Mouse (Mus musculus): ENCODE data around the gene Egfr. TPM values are rescaled to one million over a fixed set of nuclear protein-coding genes. Genes with fewer than 3 reads are reported as not detected.

Egfr gene
- polyA plus RNA-seq, 1 experiment from 2014 or later = 7.2 TPM

- H3K9ac ChIP-seq = no peak overlapping the region
- DNase-seq (ENCODE audit: low spot score) (no peak), ATAC-seq (ENCODE audit: low FRiP score) (no peak)
- H3K27ac ChIP-seq = no peak overlapping the region
- 87% methylated on average over 3 of the region's 3 CpGs for WGBS
- no peaks in the 10 kb centered on the region for H3K9me3 ChIP-seq (ENCODE audit: control insufficient read depth, low read length)
- no peaks in the 10 kb centered on the region for H3K36me3 ChIP-seq (replicated peaks; ENCODE audit: control insufficient read depth, insufficient read depth)
- H3K4me1 ChIP-seq (replicated peaks; ENCODE audit: control insufficient read depth, insufficient read depth, low read length) = no peaks in the 10 kb centered on the region
- no peak overlapping the region for H3K4me3 ChIP-seq (replicated peaks; ENCODE audit: low read length)
- H3K27me3 ChIP-seq (ENCODE audit: control insufficient read depth, insufficient read depth, low read length) = no peaks in the 10 kb centered on the region
- no peak overlapping the region for H3K4me2 ChIP-seq (replicated peaks)
These were observed 45.5 kb downstream of the Egfr start for GRCm38 (mm10) chr11:16797456-16797855.

GRCm38 (mm10) chr11:16798136-16798535, 46.1 kb downstream of the Egfr start:
- Histone ChIP-seq H3K4me2 (replicated peaks) (no peak overlapping the region), H3K27me3 (ENCODE audit: control insufficient read depth, insufficient read depth, low read length) (no peaks in the 10 kb centered on the region), H3K9ac (no peak overlapping the region), H3K9me3 (ENCODE audit: control insufficient read depth, low read length) (no peaks in the 10 kb centered on the region), H3K4me1 (replicated peaks; ENCODE audit: control insufficient read depth, insufficient read depth, low read length) (no peaks in the 10 kb centered on the region), H3K4me3 (replicated peaks; ENCODE audit: low read length) (no peak overlapping the region), H3K36me3 (replicated peaks; ENCODE audit: control insufficient read depth, insufficient read depth) (no peaks in the 10 kb centered on the region), H3K27ac (no peak overlapping the region)
- DNase-seq (ENCODE audit: low spot score) (no peak), ATAC-seq (ENCODE audit: low FRiP score) (no peak)

- Histone ChIP-seq H3K27ac (no peak overlapping the region), H3K9me3 (ENCODE audit: control insufficient read depth, low read length) (no peaks in the 10 kb centered on the region), H3K4me2 (replicated peaks) (no peak overlapping the region), H3K4me1 (replicated peaks; ENCODE audit: control insufficient read depth, insufficient read depth, low read length) (no peaks in the 10 kb centered on the region), H3K9ac (no peak overlapping the region), H3K36me3 (replicated peaks; ENCODE audit: control insufficient read depth, insufficient read depth) (no peaks in the 10 kb centered on the region), H3K4me3 (replicated peaks; ENCODE audit: low read length) (no peak overlapping the region), H3K27me3 (ENCODE audit: control insufficient read depth, insufficient read depth, low read length) (no peaks in the 10 kb centered on the region)
- no peak for DNase-seq (ENCODE audit: low spot score)
- ATAC-seq (ENCODE audit: low FRiP score) = no peak
- 86% methylated on average over 6 of the region's 6 CpGs for WGBS
These were observed 48.5 kb downstream of the Egfr start for GRCm38 (mm10) chr11:16800507-16800906.

GRCm38 (mm10) chr11:16802668-16803067, 50.7 kb downstream of the Egfr start:
- H3K4me1 ChIP-seq (replicated peaks; ENCODE audit: control insufficient read depth, insufficient read depth, low read length) = no peaks in the 10 kb centered on the region
- H3K4me3 ChIP-seq (replicated peaks; ENCODE audit: low read length) = no peak overlapping the region
- H3K9me3 ChIP-seq (ENCODE audit: control insufficient read depth, low read length) = no peaks in the 10 kb centered on the region
- no peaks in the 10 kb centered on the region for H3K27me3 ChIP-seq (ENCODE audit: control insufficient read depth, insufficient read depth, low read length)
- 88% methylated on average over 1 of the region's 1 CpGs for WGBS
- no peak overlapping the region for H3K9ac ChIP-seq
- ATAC-seq (ENCODE audit: low FRiP score) = no peak
- DNase-seq (ENCODE audit: low spot score) = no peak
- no peak overlapping the region for H3K4me2 ChIP-seq (replicated peaks)
- no peaks in the 10 kb centered on the region for H3K36me3 ChIP-seq (replicated peaks; ENCODE audit: control insufficient read depth, insufficient read depth)
- H3K27ac ChIP-seq = no peak overlapping the region

GRCm38 (mm10) chr11:16804016-16804415, 52.0 kb downstream of the Egfr start:
- 91% methylated on average over 2 of the region's 2 CpGs for WGBS
- ATAC-seq (ENCODE audit: low FRiP score) (no peak), DNase-seq (ENCODE audit: low spot score) (no peak)
- Histone ChIP-seq H3K9me3 (ENCODE audit: control insufficient read depth, low read length) (no peaks in the 10 kb centered on the region), H3K4me2 (replicated peaks) (no peak overlapping the region), H3K4me3 (replicated peaks; ENCODE audit: low read length) (no peak overlapping the region), H3K4me1 (replicated peaks; ENCODE audit: control insufficient read depth, insufficient read depth, low read length) (no peaks in the 10 kb centered on the region), H3K27me3 (ENCODE audit: control insufficient read depth, insufficient read depth, low read length) (no peaks in the 10 kb centered on the region), H3K36me3 (replicated peaks; ENCODE audit: control insufficient read depth, insufficient read depth) (no peaks in the 10 kb centered on the region), H3K9ac (no peak overlapping the region), H3K27ac (no peak overlapping the region)

- DNase-seq (ENCODE audit: low spot score) (no peak), ATAC-seq (ENCODE audit: low FRiP score) (no peak)
- H3K4me2 ChIP-seq (replicated peaks) = no peak overlapping the region
- no peak overlapping the region for H3K27ac ChIP-seq
- WGBS = 89% methylated on average over 4 of the region's 4 CpGs
- no peaks in the 10 kb centered on the region for H3K4me1 ChIP-seq (replicated peaks; ENCODE audit: control insufficient read depth, insufficient read depth, low read length)
- no peaks in the 10 kb centered on the region for H3K9me3 ChIP-seq (ENCODE audit: control insufficient read depth, low read length)
- H3K27me3 ChIP-seq (ENCODE audit: control insufficient read depth, insufficient read depth, low read length) = no peaks in the 10 kb centered on the region
- no peak overlapping the region for H3K4me3 ChIP-seq (replicated peaks; ENCODE audit: low read length)
- no peaks in the 10 kb centered on the region for H3K36me3 ChIP-seq (replicated peaks; ENCODE audit: control insufficient read depth, insufficient read depth)
- H3K9ac ChIP-seq = no peak overlapping the region
These were observed 53.9 kb downstream of the Egfr start for GRCm38 (mm10) chr11:16805886-16806285.

GRCm38 (mm10) chr11:16809161-16809967, 57.4 kb downstream of the Egfr start:
- no peaks in the 10 kb centered on the region for H3K9me3 ChIP-seq (ENCODE audit: control insufficient read depth, low read length)
- no peaks in the 10 kb centered on the region for H3K4me1 ChIP-seq (replicated peaks; ENCODE audit: control insufficient read depth, insufficient read depth, low read length)
- no peak for DNase-seq (ENCODE audit: low spot score)
- H3K27ac ChIP-seq = no peak overlapping the region
- no peak overlapping the region for H3K4me3 ChIP-seq (replicated peaks; ENCODE audit: low read length)
- ATAC-seq (ENCODE audit: low FRiP score) = 0 out of 2 replicates have a peak, but pooled peaks have one; percentile 51
- no peak overlapping the region for H3K4me2 ChIP-seq (replicated peaks)
- no peaks in the 10 kb centered on the region for H3K36me3 ChIP-seq (replicated peaks; ENCODE audit: control insufficient read depth, insufficient read depth)
- no peak overlapping the region for H3K9ac ChIP-seq
- WGBS = 84% methylated on average over 9 of the region's 9 CpGs
- no peaks in the 10 kb centered on the region for H3K27me3 ChIP-seq (ENCODE audit: control insufficient read depth, insufficient read depth, low read length)

- 88% methylated on average over 3 of the region's 3 CpGs for WGBS
- Histone ChIP-seq H3K9me3 (ENCODE audit: control insufficient read depth, low read length) (no peaks in the 10 kb centered on the region), H3K36me3 (replicated peaks; ENCODE audit: control insufficient read depth, insufficient read depth) (no peaks in the 10 kb centered on the region), H3K4me3 (replicated peaks; ENCODE audit: low read length) (no peak overlapping the region), H3K27ac (no peak overlapping the region), H3K27me3 (ENCODE audit: control insufficient read depth, insufficient read depth, low read length) (no peaks in the 10 kb centered on the region), H3K9ac (no peak overlapping the region), H3K4me2 (replicated peaks) (no peak overlapping the region), H3K4me1 (replicated peaks; ENCODE audit: control insufficient read depth, insufficient read depth, low read length) (no peaks in the 10 kb centered on the region)
- DNase-seq (ENCODE audit: low spot score) (no peak), ATAC-seq (ENCODE audit: low FRiP score) (no peak)
These were observed 58.1 kb downstream of the Egfr start for GRCm38 (mm10) chr11:16810086-16810485.

- Histone ChIP-seq H3K4me2 (replicated peaks) (no peak overlapping the region), H3K4me1 (replicated peaks; ENCODE audit: control insufficient read depth, insufficient read depth, low read length) (no peaks in the 10 kb centered on the region), H3K4me3 (replicated peaks; ENCODE audit: low read length) (no peak overlapping the region), H3K27ac (no peak overlapping the region), H3K9ac (no peak overlapping the region), H3K36me3 (replicated peaks; ENCODE audit: control insufficient read depth, insufficient read depth) (no peaks in the 10 kb centered on the region), H3K27me3 (ENCODE audit: control insufficient read depth, insufficient read depth, low read length) (no peaks in the 10 kb centered on the region), H3K9me3 (ENCODE audit: control insufficient read depth, low read length) (no peaks in the 10 kb centered on the region)
- no peak for DNase-seq (ENCODE audit: low spot score)
- ATAC-seq (ENCODE audit: low FRiP score) = no peak
These were observed 61.3 kb downstream of the Egfr start for GRCm38 (mm10) chr11:16813298-16813697.

GRCm38 (mm10) chr11:16816414-16816813, 64.4 kb downstream of the Egfr start:
- H3K4me1 ChIP-seq (replicated peaks; ENCODE audit: control insufficient read depth, insufficient read depth, low read length) = no peaks in the 10 kb centered on the region
- H3K27ac ChIP-seq = no peak overlapping the region
- ATAC-seq (ENCODE audit: low FRiP score) (no peak), DNase-seq (ENCODE audit: low spot score) (no peak)
- H3K4me3 ChIP-seq (replicated peaks; ENCODE audit: low read length) = no peak overlapping the region
- H3K9ac ChIP-seq = no peak overlapping the region
- no peaks in the 10 kb centered on the region for H3K9me3 ChIP-seq (ENCODE audit: control insufficient read depth, low read length)
- 88% methylated on average over 9 of the region's 9 CpGs for WGBS
- no peaks in the 10 kb centered on the region for H3K27me3 ChIP-seq (ENCODE audit: control insufficient read depth, insufficient read depth, low read length)
- no peak overlapping the region for H3K4me2 ChIP-seq (replicated peaks)
- H3K36me3 ChIP-seq (replicated peaks; ENCODE audit: control insufficient read depth, insufficient read depth) = no peaks in the 10 kb centered on the region
